Mouse (Mus musculus): ENCODE data around the gene Gm15097. TPM values are rescaled to one million over a fixed set of nuclear protein-coding genes. Genes with fewer than 3 reads are reported as not detected.

Gm15097 gene
- polyA plus RNA-seq (2012; ENCODE audit: low replicate concordance): not detected in 2 replicates

GRCm38 (mm10) chrX:149784173-149784572, at the start of gene Gm15097:
TSS of gene Gm15097 (plus strand) at chrX:149784473.

Other genes with a start within 250 kb of the Gm15097 start
- not detected in 2 replicates for gene Gm10439, start 189.9 kb upstream of the Gm15097 start, polyA plus RNA-seq (2012; ENCODE audit: low replicate concordance)
- not detected in 2 replicates for gene Gm15091, start 157.2 kb downstream of the Gm15097 start, polyA plus RNA-seq (2012; ENCODE audit: low replicate concordance)